Mouse (Mus musculus): ENCODE data around the gene Pnpla8. TPM values are rescaled to one million over a fixed set of nuclear protein-coding genes. Genes with fewer than 3 reads are reported as not detected.

The Pnpla8 gene
- polyA plus RNA-seq, 1 experiment from 2014 or later: 72.6 TPM

- H3K4me1 ChIP-seq (ENCODE audit: control insufficient read depth, insufficient read depth, low read length): no peaks in the 10 kb centered on the region
- WGBS: 95% methylated on average over 3 of the region's 3 CpGs
- no peak for ATAC-seq (replicated peaks; ENCODE audit: insufficient number of reproducible peaks, low FRiP score, low TSS enrichment, low read depth)
Observed at GRCm38 (mm10) chr12:44211555-44211954, 9.6 kb upstream of the Pnpla8 start.

DNA sequence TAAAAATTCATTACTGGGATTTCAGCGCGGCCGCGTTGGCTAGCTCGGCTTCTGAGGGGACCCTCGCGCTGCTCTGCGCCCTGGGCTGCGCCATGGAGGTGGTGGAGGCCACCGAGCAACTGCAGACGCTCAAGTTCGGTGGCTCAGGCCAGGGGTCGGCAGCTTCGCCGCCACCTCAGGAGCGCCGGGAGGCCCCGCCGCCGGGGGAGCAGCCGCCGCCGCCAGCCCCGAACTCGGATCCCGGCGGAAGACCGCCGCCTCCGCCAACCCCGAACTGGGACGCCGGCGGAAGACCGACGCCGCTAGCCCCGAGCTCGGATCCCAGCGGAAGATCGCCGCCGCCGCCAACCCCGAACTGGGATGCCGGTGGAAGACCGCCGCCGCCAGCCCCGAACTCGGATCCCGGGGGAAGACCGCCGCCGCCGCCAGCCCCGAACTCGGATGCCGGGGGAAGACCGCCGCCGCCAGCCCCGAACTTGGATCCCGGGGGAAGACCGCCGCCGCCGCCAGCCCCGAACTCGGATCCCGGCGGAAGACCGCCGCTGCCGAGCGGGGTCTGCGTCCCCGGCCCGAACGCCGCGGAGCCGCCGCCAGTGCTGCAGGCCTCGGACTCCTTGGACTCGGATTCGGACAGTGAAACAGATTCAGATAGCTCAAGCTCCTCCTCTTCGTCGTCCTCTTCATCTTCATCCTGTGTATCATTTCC is 634 bp downstream of the Pnpla8 start:
- WGBS: under 1% methylated on average over 84 of the region's 89 CpGs
- Histone ChIP-seq H3K9me3 (replicated peaks; ENCODE audit: control insufficient read depth, low read length) (no peaks in the 10 kb centered on the region), H3K27ac (replicated peaks; ENCODE audit: low read depth, low read length) (no peak overlapping the region), H3K36me3 (replicated peaks; ENCODE audit: control insufficient read depth, insufficient read depth, low read depth, low read length) (no peaks in the 10 kb centered on the region), H3K4me2 (ENCODE audit: low read depth, low read length) (peak overlapping the region; percentile 88), H3K27me3 (ENCODE audit: control insufficient read depth, insufficient read depth, low read length) (no peaks in the 10 kb centered on the region), H3K9ac (replicated peaks; ENCODE audit: low read length) (peak overlapping the region; percentile 76), H3K4me3 (ENCODE audit: low read depth, low read length) (peak overlapping the region; percentile 63), H3K4me1 (ENCODE audit: control insufficient read depth, insufficient read depth, low read length) (no peaks in the 10 kb centered on the region)
- ATAC-seq (replicated peaks; ENCODE audit: insufficient number of reproducible peaks, low FRiP score, low TSS enrichment, low read depth) (no peak; the same call in 1 of the 2 replicates), DNase-seq (ENCODE audit: low spot score) (peak; percentile 23)

More at GRCm38 (mm10) chr12:44211555-44211954, 9.6 kb upstream of the Pnpla8 start:
- no peak overlapping the region for H3K9ac ChIP-seq (replicated peaks; ENCODE audit: low read length)
- no peak overlapping the region for H3K4me3 ChIP-seq (ENCODE audit: low read depth, low read length)
- no peaks in the 10 kb centered on the region for H3K36me3 ChIP-seq (replicated peaks; ENCODE audit: control insufficient read depth, insufficient read depth, low read depth, low read length)
- no peak overlapping the region for H3K4me2 ChIP-seq (ENCODE audit: low read depth, low read length)
- H3K9me3 ChIP-seq (replicated peaks; ENCODE audit: control insufficient read depth, low read length): no peaks in the 10 kb centered on the region
- DNase-seq (ENCODE audit: low spot score): no peak
- H3K27me3 ChIP-seq (ENCODE audit: control insufficient read depth, insufficient read depth, low read length): no peaks in the 10 kb centered on the region
- no peak overlapping the region for H3K27ac ChIP-seq (replicated peaks; ENCODE audit: low read depth, low read length)

DNA sequence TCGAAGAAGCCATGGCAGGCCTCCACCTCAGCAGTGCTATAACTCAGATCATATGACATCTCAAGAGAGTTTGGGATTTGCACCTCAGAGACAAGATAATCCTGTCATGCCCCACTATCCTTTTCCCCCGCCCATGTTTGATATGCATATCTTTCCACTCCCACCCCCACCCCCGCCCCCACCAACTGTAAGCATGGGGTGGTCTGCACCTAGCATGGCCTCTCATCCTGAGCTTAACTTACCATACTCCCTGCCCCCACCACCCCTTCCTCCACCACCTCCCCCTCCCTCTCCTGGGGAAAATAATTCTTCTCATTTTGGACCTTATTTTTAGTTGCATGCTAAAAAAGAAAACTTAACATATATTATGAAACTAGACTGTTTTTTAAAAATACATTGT is 1.9 kb downstream of the Pnpla8 start:
- Histone ChIP-seq H3K4me3 (ENCODE audit: low read depth, low read length) (no peak overlapping the region), H3K27ac (replicated peaks; ENCODE audit: low read depth, low read length) (no peak overlapping the region), H3K4me2 (ENCODE audit: low read depth, low read length) (no peak overlapping the region), H3K9ac (replicated peaks; ENCODE audit: low read length) (no peak overlapping the region), H3K36me3 (replicated peaks; ENCODE audit: control insufficient read depth, insufficient read depth, low read depth, low read length) (no peaks in the 10 kb centered on the region), H3K4me1 (ENCODE audit: control insufficient read depth, insufficient read depth, low read length) (no peaks in the 10 kb centered on the region), H3K9me3 (replicated peaks; ENCODE audit: control insufficient read depth, low read length) (no peaks in the 10 kb centered on the region), H3K27me3 (ENCODE audit: control insufficient read depth, insufficient read depth, low read length) (no peaks in the 10 kb centered on the region)
- ATAC-seq (replicated peaks; ENCODE audit: insufficient number of reproducible peaks, low FRiP score, low TSS enrichment, low read depth) (no peak), DNase-seq (ENCODE audit: low spot score) (no peak)
- 75% methylated on average over 3 of the region's 3 CpGs for WGBS

GRCm38 (mm10) chr12:44224650-44225049 is 3.5 kb downstream of the Pnpla8 start:
- DNase-seq (ENCODE audit: low spot score) (no peak), ATAC-seq (replicated peaks; ENCODE audit: insufficient number of reproducible peaks, low FRiP score, low TSS enrichment, low read depth) (no peak)
- Histone ChIP-seq H3K4me3 (ENCODE audit: low read depth, low read length) (no peak overlapping the region), H3K4me2 (ENCODE audit: low read depth, low read length) (no peak overlapping the region), H3K9me3 (replicated peaks; ENCODE audit: control insufficient read depth, low read length) (no peaks in the 10 kb centered on the region), H3K9ac (replicated peaks; ENCODE audit: low read length) (no peak overlapping the region), H3K4me1 (ENCODE audit: control insufficient read depth, insufficient read depth, low read length) (no peaks in the 10 kb centered on the region), H3K27me3 (ENCODE audit: control insufficient read depth, insufficient read depth, low read length) (no peaks in the 10 kb centered on the region), H3K36me3 (replicated peaks; ENCODE audit: control insufficient read depth, insufficient read depth, low read depth, low read length) (no peaks in the 10 kb centered on the region), H3K27ac (replicated peaks; ENCODE audit: low read depth, low read length) (no peak overlapping the region)
- WGBS: 84% methylated on average over 3 of the region's 3 CpGs

DNA sequence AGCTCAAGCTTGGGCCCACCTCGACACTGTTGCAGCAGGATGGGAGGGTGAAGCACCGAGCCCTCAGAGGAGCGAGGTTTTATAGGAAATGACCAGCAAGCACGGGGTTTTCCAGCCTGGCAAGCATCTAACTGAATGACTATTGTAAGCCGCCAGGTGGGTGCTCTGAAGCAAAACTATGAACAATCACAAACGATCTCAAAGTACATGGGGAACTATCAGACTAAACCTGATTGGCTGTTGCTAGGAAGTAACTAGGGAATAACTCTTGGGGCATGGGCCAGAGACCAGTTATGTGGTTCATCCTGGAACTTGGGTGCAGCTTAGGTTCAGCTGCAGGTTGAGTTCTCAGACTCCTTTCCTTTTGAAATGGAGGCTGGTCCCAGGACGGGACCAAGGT is 19.9 kb downstream of the Pnpla8 start:
- Histone ChIP-seq H3K9me3 (replicated peaks; ENCODE audit: control insufficient read depth, low read length) (no peaks in the 10 kb centered on the region), H3K4me1 (ENCODE audit: control insufficient read depth, insufficient read depth, low read length) (no peaks in the 10 kb centered on the region), H3K27ac (replicated peaks; ENCODE audit: low read depth, low read length) (no peak overlapping the region), H3K4me3 (ENCODE audit: low read depth, low read length) (no peak overlapping the region), H3K36me3 (replicated peaks; ENCODE audit: control insufficient read depth, insufficient read depth, low read depth, low read length) (no peaks in the 10 kb centered on the region), H3K9ac (replicated peaks; ENCODE audit: low read length) (no peak overlapping the region), H3K27me3 (ENCODE audit: control insufficient read depth, insufficient read depth, low read length) (no peaks in the 10 kb centered on the region), H3K4me2 (ENCODE audit: low read depth, low read length) (no peak overlapping the region)
- ATAC-seq (replicated peaks; ENCODE audit: insufficient number of reproducible peaks, low FRiP score, low TSS enrichment, low read depth) (no peak), DNase-seq (ENCODE audit: low spot score) (no peak)
- WGBS: 77% methylated on average over 7 of the region's 7 CpGs

GRCm38 (mm10) chr12:44242407-44242806 is 21.2 kb downstream of the Pnpla8 start:
- Histone ChIP-seq H3K4me1 (ENCODE audit: control insufficient read depth, insufficient read depth, low read length) (no peaks in the 10 kb centered on the region), H3K36me3 (replicated peaks; ENCODE audit: control insufficient read depth, insufficient read depth, low read depth, low read length) (no peaks in the 10 kb centered on the region), H3K27me3 (ENCODE audit: control insufficient read depth, insufficient read depth, low read length) (no peaks in the 10 kb centered on the region), H3K27ac (replicated peaks; ENCODE audit: low read depth, low read length) (no peak overlapping the region), H3K9me3 (replicated peaks; ENCODE audit: control insufficient read depth, low read length) (no peaks in the 10 kb centered on the region), H3K4me3 (ENCODE audit: low read depth, low read length) (no peak overlapping the region), H3K4me2 (ENCODE audit: low read depth, low read length) (no peak overlapping the region), H3K9ac (replicated peaks; ENCODE audit: low read length) (no peak overlapping the region)
- DNase-seq (ENCODE audit: low spot score) (no peak), ATAC-seq (replicated peaks; ENCODE audit: insufficient number of reproducible peaks, low FRiP score, low TSS enrichment, low read depth) (no peak)
- WGBS: 82% methylated on average over 4 of the region's 4 CpGs

DNA sequence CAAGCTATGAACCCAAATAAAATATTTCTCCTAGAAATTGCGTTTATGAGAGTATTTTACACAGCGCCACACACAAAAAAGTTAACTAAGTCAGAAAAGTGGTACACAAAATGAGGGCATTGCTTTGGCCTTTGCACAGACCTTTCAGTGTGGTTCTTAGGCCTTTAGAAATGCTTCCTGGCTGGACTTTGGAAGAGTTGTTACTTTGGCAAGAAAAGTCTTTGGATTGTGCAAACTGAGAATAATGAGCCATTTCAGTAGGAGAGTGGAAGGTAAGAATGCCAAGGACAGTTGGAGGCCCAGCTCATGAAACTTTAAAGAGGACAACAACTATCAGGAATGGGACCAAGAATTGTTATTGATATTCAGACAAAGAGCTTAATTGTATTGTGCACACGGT is 24.6 kb downstream of the Pnpla8 start:
- H3K4me3 ChIP-seq (ENCODE audit: low read depth, low read length): no peak overlapping the region
- H3K9me3 ChIP-seq (replicated peaks; ENCODE audit: control insufficient read depth, low read length): no peaks in the 10 kb centered on the region
- 87% methylated on average over 3 of the region's 3 CpGs for WGBS
- ATAC-seq (replicated peaks; ENCODE audit: insufficient number of reproducible peaks, low FRiP score, low TSS enrichment, low read depth) (no peak), DNase-seq (ENCODE audit: low spot score) (no peak)
- H3K27ac ChIP-seq (replicated peaks; ENCODE audit: low read depth, low read length): no peak overlapping the region
- no peak overlapping the region for H3K4me2 ChIP-seq (ENCODE audit: low read depth, low read length)
- H3K27me3 ChIP-seq (ENCODE audit: control insufficient read depth, insufficient read depth, low read length): no peaks in the 10 kb centered on the region
- no peaks in the 10 kb centered on the region for H3K36me3 ChIP-seq (replicated peaks; ENCODE audit: control insufficient read depth, insufficient read depth, low read depth, low read length)
- H3K4me1 ChIP-seq (ENCODE audit: control insufficient read depth, insufficient read depth, low read length): no peaks in the 10 kb centered on the region
- H3K9ac ChIP-seq (replicated peaks; ENCODE audit: low read length): no peak overlapping the region

GRCm38 (mm10) chr12:44248309-44248977 is 27.3 kb downstream of the Pnpla8 start:
- no peak for ATAC-seq (replicated peaks; ENCODE audit: insufficient number of reproducible peaks, low FRiP score, low TSS enrichment, low read depth)
- Histone ChIP-seq H3K27me3 (ENCODE audit: control insufficient read depth, insufficient read depth, low read length) (no peaks in the 10 kb centered on the region), H3K27ac (replicated peaks; ENCODE audit: low read depth, low read length) (no peak overlapping the region), H3K9ac (replicated peaks; ENCODE audit: low read length) (no peak overlapping the region), H3K4me1 (ENCODE audit: control insufficient read depth, insufficient read depth, low read length) (no peaks in the 10 kb centered on the region), H3K36me3 (replicated peaks; ENCODE audit: control insufficient read depth, insufficient read depth, low read depth, low read length) (no peaks in the 10 kb centered on the region), H3K4me2 (ENCODE audit: low read depth, low read length) (no peak overlapping the region), H3K9me3 (replicated peaks; ENCODE audit: control insufficient read depth, low read length) (no peaks in the 10 kb centered on the region), H3K4me3 (ENCODE audit: low read depth, low read length) (no peak overlapping the region)
- WGBS: 82% methylated on average over 9 of the region's 9 CpGs
- no peak for DNase-seq (ENCODE audit: low spot score)

All from embryonic facial prominence, embryonic 11.5 days (tissue).